Mouse (Mus musculus): ENCODE data around the gene Gucy1b2. TPM values are rescaled to one million over a fixed set of nuclear protein-coding genes. Genes with fewer than 3 reads are reported as not detected.

Gene Gucy1b2
- polyA plus RNA-seq, 2 experiments: 0.10 to 0.15 TPM

DNA sequence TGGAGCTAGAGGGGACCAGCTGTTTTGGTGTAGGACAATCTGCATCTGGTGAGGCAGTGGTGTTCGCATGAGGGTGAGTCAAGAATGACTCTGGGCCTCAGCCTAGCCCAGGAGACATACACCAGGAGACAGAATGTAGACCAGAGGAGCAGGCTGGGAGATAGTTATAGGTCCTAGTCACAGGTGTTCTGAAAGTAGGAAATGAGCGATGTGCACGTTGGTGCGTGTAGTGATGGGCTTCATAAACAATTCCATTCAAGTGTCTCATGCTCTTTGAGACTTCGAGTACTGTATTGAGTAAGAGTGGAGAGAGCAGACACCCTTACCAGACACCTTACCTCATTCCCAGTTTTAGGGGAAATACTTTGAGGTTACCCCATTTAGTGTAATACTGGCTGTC, 102.3 kb downstream of the Gucy1b2 start:
- no peaks in the 10 kb centered on the region for H3K27me3 ChIP-seq (ENCODE audit: control insufficient read depth, insufficient read depth, low read length)
- no peak overlapping the region for H3K27ac ChIP-seq (replicated peaks; ENCODE audit: low read depth, low read length)
- H3K36me3 ChIP-seq (ENCODE audit: control insufficient read depth, insufficient read depth, low read length): peaks cover 11% of the 10 kb centered on the region
- peaks cover 4% of the 10 kb centered on the region for H3K4me1 ChIP-seq (ENCODE audit: control insufficient read depth, insufficient read depth, low read length)
- no peak for DNase-seq (ENCODE audit: low spot score)
- no peak overlapping the region for H3K4me3 ChIP-seq (replicated peaks; ENCODE audit: low read length)
- TF ChIP-seq POLR2A (IDR thresholded peaks at IDR 0.05; ENCODE audit: borderline replicate concordance, extremely low read depth, insufficient read depth, insufficient read length): no peak
- no peak overlapping the region for H3K9ac ChIP-seq (ENCODE audit: low read depth, low read length, severe bottlenecking)
- 84% methylated on average over 5 of the region's 5 CpGs for WGBS
- no peak overlapping the region for H3K4me2 ChIP-seq (replicated peaks; ENCODE audit: low read depth, low read length, severe bottlenecking)
- no peaks in the 10 kb centered on the region for H3K9me3 ChIP-seq (ENCODE audit: control insufficient read depth, low read length)
- ATAC-seq (ENCODE audit: low FRiP score, low read depth): no peak

DNA sequence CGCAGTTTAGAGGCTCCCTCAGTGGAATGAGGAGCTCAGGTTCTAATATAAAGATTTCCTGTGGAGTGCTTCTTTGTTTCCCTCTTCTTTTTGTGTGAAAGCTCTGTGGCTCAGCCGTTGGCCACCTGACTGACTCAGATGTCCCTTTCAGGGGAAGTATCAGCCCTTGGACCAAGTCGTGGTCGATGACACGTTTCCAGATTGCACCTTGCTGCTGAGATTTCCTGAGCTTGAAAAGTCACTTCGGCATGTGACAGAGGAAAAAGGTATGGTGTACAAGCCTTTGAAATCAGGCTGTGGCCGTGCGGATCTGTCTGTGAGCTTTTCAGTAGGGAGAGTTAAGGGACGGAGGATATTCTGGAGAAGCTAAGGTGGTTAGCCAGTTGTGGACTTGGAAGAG, 102.7 kb downstream of the Gucy1b2 start:
- 86% methylated on average over 9 of the region's 9 CpGs for WGBS
- Histone ChIP-seq H3K9me3 (ENCODE audit: control insufficient read depth, low read length) (no peaks in the 10 kb centered on the region), H3K4me3 (replicated peaks; ENCODE audit: low read length) (no peak overlapping the region), H3K27ac (replicated peaks; ENCODE audit: low read depth, low read length) (no peak overlapping the region), H3K4me1 (ENCODE audit: control insufficient read depth, insufficient read depth, low read length) (peaks cover 4% of the 10 kb centered on the region), H3K9ac (ENCODE audit: low read depth, low read length, severe bottlenecking) (no peak overlapping the region), H3K27me3 (ENCODE audit: control insufficient read depth, insufficient read depth, low read length) (no peaks in the 10 kb centered on the region), H3K36me3 (ENCODE audit: control insufficient read depth, insufficient read depth, low read length) (peaks cover 11% of the 10 kb centered on the region), H3K4me2 (replicated peaks; ENCODE audit: low read depth, low read length, severe bottlenecking) (no peak overlapping the region)
- no peak for ATAC-seq (ENCODE audit: low FRiP score, low read depth)
- no peak for TF ChIP-seq POLR2A (IDR thresholded peaks at IDR 0.05; ENCODE audit: borderline replicate concordance, extremely low read depth, insufficient read depth, insufficient read length)
- no peak for DNase-seq (ENCODE audit: low spot score)

DNA sequence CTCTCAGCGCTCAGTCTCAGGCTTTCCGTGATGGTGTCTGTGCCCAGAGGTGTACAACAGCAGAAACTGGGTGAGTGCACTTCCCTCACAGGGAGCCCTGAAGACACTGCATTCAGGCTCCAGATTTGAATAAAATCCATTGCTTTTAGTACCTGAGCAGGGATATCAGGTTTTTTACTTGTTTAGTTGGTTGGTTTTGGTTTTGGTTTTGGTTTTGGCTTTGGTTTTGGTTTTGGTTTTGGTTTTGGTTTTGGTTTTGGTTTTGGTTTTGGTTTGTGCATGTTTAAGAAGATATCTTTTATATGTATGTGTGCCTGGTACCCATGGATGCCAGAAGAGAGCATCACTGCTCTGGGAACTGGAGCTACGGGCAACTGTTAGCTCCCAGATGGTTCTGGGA, 105.2 kb downstream of the Gucy1b2 start:
- no peak overlapping the region for H3K27ac ChIP-seq (replicated peaks; ENCODE audit: low read depth, low read length)
- no peaks in the 10 kb centered on the region for H3K9me3 ChIP-seq (ENCODE audit: control insufficient read depth, low read length)
- H3K27me3 ChIP-seq (ENCODE audit: control insufficient read depth, insufficient read depth, low read length): no peaks in the 10 kb centered on the region
- peaks cover 4% of the 10 kb centered on the region for H3K4me1 ChIP-seq (ENCODE audit: control insufficient read depth, insufficient read depth, low read length)
- ATAC-seq (ENCODE audit: low FRiP score, low read depth) (no peak), DNase-seq (ENCODE audit: low spot score) (no peak)
- no peak for TF ChIP-seq POLR2A (IDR thresholded peaks at IDR 0.05; ENCODE audit: borderline replicate concordance, extremely low read depth, insufficient read depth, insufficient read length)
- no peak overlapping the region for H3K9ac ChIP-seq (ENCODE audit: low read depth, low read length, severe bottlenecking)
- no peak overlapping the region for H3K4me3 ChIP-seq (replicated peaks; ENCODE audit: low read length)
- 91% methylated on average over 3 of the region's 3 CpGs for WGBS
- H3K36me3 ChIP-seq (ENCODE audit: control insufficient read depth, insufficient read depth, low read length): peaks cover 11% of the 10 kb centered on the region
- no peak overlapping the region for H3K4me2 ChIP-seq (replicated peaks; ENCODE audit: low read depth, low read length, severe bottlenecking)

DNA sequence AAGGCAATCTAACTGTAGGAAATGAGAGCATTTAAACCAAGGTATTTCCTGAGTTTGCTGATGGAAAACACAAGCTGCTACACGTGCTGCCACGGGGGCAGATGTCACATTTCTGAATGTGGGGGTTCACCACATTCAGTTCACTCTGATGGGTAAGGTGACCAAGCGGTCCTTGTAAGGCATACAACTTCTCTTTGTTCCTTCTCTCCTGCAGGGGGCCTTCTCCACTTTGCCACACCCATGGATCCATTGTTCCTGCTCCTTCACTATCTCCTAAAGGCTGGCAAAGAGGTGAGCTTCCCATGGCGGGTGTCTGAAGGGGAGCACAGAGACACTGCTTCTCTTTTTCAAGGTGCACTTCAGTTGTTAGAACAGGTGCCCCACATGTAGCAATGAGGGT, 105.9 kb downstream of the Gucy1b2 start:
- no peak overlapping the region for H3K9ac ChIP-seq (ENCODE audit: low read depth, low read length, severe bottlenecking)
- no peak for TF ChIP-seq POLR2A (IDR thresholded peaks at IDR 0.05; ENCODE audit: borderline replicate concordance, extremely low read depth, insufficient read depth, insufficient read length)
- H3K27ac ChIP-seq (replicated peaks; ENCODE audit: low read depth, low read length): no peak overlapping the region
- no peak overlapping the region for H3K4me3 ChIP-seq (replicated peaks; ENCODE audit: low read length)
- no peak for ATAC-seq (ENCODE audit: low FRiP score, low read depth)
- WGBS: 68% methylated on average over 4 of the region's 4 CpGs
- peaks cover 4% of the 10 kb centered on the region for H3K4me1 ChIP-seq (ENCODE audit: control insufficient read depth, insufficient read depth, low read length)
- DNase-seq (ENCODE audit: low spot score): no peak
- no peaks in the 10 kb centered on the region for H3K27me3 ChIP-seq (ENCODE audit: control insufficient read depth, insufficient read depth, low read length)
- H3K4me2 ChIP-seq (replicated peaks; ENCODE audit: low read depth, low read length, severe bottlenecking): no peak overlapping the region
- peaks cover 11% of the 10 kb centered on the region for H3K36me3 ChIP-seq (ENCODE audit: control insufficient read depth, insufficient read depth, low read length)
- no peaks in the 10 kb centered on the region for H3K9me3 ChIP-seq (ENCODE audit: control insufficient read depth, low read length)

DNA sequence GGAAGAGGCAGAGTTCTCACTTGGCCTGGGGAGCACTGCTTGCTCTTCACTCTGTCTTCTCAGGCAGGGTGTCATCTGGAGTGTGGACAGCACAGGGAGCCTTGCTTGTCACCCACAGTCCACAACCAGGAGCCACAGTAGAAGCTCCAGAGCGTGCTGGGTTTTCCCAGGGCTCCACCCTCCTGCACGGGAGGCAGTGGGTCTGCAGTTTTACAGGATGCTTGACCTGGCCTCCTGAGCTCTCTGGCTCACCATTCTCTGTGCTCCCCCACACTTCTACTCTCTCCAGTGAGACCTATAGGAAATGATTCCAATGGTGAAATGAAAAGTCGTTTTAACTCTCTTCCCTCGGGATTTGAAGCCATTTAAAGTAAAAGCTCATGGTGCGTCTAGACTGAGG, 106.3 kb downstream of the Gucy1b2 start:
- 41% methylated on average over 5 of the region's 5 CpGs for WGBS
- H3K4me1 ChIP-seq (ENCODE audit: control insufficient read depth, insufficient read depth, low read length): peaks cover 4% of the 10 kb centered on the region
- no peak overlapping the region for H3K27ac ChIP-seq (replicated peaks; ENCODE audit: low read depth, low read length)
- H3K4me3 ChIP-seq (replicated peaks; ENCODE audit: low read length): no peak overlapping the region
- DNase-seq (ENCODE audit: low spot score): no peak
- no peak for TF ChIP-seq POLR2A (IDR thresholded peaks at IDR 0.05; ENCODE audit: borderline replicate concordance, extremely low read depth, insufficient read depth, insufficient read length)
- H3K4me2 ChIP-seq (replicated peaks; ENCODE audit: low read depth, low read length, severe bottlenecking): no peak overlapping the region
- H3K36me3 ChIP-seq (ENCODE audit: control insufficient read depth, insufficient read depth, low read length): peaks cover 11% of the 10 kb centered on the region
- H3K9ac ChIP-seq (ENCODE audit: low read depth, low read length, severe bottlenecking): no peak overlapping the region
- H3K9me3 ChIP-seq (ENCODE audit: control insufficient read depth, low read length): no peaks in the 10 kb centered on the region
- ATAC-seq (ENCODE audit: low FRiP score, low read depth): no peak
- no peaks in the 10 kb centered on the region for H3K27me3 ChIP-seq (ENCODE audit: control insufficient read depth, insufficient read depth, low read length)

DNA sequence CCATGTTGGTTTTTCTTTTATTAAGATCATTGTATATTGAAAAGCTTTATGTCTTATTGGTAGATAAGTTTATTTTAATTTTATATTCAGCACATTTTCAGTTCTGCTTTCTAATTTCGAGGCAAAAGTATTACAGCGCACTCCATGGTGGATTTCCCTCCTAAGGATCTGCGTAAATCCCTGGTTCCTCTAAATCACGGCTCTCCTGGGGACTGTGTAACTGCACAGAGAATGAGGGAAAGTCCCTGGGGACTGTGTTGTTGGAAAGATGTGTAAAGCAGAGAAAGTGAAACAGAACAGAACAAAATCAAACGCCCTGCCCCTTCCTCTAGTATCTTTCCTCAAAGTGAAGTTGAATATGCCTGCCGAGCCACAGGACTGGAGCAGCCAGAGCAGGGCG, 109.0 kb downstream of the Gucy1b2 start:
- WGBS: 71% methylated on average over 7 of the region's 7 CpGs
- H3K27ac ChIP-seq (replicated peaks; ENCODE audit: low read depth, low read length): no peak overlapping the region
- DNase-seq (ENCODE audit: low spot score) (no peak), ATAC-seq (ENCODE audit: low FRiP score, low read depth) (no peak)
- no peak overlapping the region for H3K4me2 ChIP-seq (replicated peaks; ENCODE audit: low read depth, low read length, severe bottlenecking)
- no peak overlapping the region for H3K4me3 ChIP-seq (replicated peaks; ENCODE audit: low read length)
- H3K36me3 ChIP-seq (ENCODE audit: control insufficient read depth, insufficient read depth, low read length): peaks cover 8% of the 10 kb centered on the region
- no peaks in the 10 kb centered on the region for H3K9me3 ChIP-seq (ENCODE audit: control insufficient read depth, low read length)
- H3K27me3 ChIP-seq (ENCODE audit: control insufficient read depth, insufficient read depth, low read length): no peaks in the 10 kb centered on the region
- H3K9ac ChIP-seq (ENCODE audit: low read depth, low read length, severe bottlenecking): no peak overlapping the region
- H3K4me1 ChIP-seq (ENCODE audit: control insufficient read depth, insufficient read depth, low read length): peaks cover 4% of the 10 kb centered on the region
- TF ChIP-seq POLR2A (IDR thresholded peaks at IDR 0.05; ENCODE audit: borderline replicate concordance, extremely low read depth, insufficient read depth, insufficient read length): no peak

All from limb, embryonic 14.5 days (tissue).